Mouse (Mus musculus): ENCODE data around the gene Ddx41.

Gene Ddx41

DNA sequence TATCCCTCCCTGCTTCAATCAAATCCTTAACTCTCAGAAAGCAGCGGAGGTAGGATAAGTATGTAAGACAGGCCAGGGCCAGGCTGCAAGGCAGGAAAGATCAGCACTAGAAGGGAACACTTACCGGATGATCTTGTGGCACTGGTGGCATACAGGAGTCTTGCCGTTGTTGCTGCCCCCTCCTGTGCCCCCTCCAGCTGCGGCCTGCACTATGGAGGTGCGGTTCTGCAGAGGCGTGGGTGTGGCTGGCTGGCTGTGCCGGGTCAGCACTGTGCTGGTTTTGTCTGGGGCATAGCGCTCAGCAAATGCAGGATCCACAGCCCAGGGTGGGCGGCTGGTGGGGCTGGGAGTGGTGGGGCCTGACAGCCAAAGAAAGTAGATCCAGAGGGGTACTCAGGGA, 30.6 kb downstream of the Ddx41 start:
- no peak for DNase-seq

DNA sequence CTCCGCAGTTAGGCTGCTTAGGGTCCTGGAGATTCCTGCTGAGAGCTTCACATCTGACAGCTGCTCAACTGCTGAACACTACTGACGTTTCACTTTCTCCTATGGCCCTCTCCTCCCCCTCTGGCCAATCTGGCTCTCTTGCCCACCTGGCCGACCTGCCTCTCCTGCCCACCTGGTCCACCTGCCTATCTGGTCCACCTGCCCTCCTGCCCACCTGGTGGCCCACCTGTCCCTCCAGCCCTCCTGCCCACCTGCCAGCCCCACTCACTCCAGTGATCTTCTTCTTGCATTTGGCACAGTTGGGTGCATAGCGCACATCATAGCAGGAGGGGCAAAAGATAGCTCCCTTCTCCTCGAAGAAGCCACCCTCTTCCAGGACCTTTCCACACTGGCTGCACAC, 32.1 kb downstream of the Ddx41 start:
- DNase-seq: no peak

DNA sequence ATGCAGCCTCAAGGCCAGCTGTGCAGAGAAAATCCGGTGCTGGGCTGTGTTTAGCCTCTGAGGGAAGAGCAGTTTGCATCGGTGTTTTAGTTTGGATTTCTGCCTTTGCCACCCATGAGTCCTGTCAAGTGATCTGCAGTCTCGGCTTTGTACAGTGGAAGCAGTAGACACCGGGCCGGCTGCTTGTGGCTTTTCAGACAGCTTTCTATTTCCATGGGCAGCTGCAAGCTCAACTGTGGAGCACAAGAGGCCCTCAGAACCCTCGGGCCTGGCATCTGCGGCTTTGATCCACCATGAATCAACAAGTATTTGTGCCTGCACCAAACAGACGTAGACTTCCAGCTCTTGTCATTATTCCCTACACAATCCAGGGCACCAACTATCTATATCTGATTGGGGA, 34.1 kb downstream of the Ddx41 start:
- DNase-seq: no peak

DNA sequence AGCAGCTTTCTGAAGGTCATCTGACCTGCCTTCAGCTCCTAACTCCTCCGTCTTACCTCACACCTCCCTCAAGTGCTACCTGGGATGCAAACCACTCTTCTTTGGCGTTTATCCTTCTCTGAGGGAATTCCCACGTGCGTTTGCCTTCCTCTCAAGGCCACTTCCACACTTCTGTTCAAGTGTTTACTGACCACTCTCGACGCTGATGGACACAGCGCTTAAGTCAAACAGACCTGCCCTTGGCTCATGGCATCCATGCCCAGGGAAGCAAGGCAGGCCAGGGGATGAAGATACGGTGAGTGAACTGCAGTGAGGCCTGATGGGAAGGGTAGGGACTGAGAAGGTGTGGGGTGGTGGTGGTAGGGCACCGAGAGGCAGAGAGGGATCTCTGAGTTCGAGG, 35.9 kb downstream of the Ddx41 start:
- peak; percentile 36 for DNase-seq

DNA sequence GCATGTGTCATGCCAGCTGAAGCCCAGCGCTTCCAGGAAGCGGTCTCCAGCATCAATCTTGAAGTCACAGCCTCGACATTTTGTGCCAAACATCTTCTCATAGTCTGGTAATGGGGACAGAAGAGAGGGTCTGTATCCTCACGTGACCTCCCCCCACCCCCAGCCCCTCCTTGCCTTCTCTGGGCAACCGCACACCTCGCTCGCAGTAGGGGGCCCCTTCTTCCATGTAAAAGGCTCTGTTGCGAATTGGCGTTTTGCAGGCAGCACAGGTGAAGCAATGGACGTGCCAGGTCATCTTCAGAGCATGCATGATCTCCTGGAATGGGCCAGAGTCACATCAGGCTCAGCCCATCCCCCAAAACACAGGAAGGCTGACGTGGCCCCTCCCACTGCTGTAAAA, 37.6 kb downstream of the Ddx41 start:
- DNase-seq: no peak

DNA sequence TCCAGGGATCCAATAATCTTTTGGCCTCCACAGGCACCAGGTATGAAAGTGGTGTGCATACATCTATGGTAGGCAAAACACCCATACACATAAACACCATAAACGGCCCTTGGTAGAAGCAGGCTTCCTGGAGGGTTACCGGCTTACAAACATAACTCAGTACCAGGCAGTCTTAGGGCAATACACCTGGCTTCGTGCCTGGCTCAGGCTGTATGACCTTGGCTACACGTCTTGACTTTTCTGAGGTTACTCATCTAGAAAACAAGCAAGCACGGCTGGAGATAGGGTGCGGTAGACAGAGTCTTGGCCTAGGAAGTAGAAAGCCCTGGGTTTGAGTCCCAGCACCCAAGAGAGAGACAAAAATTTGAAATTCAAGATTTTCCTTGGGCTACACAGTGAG, 39.8 kb downstream of the Ddx41 start:
- DNase-seq: no peak

DNA sequence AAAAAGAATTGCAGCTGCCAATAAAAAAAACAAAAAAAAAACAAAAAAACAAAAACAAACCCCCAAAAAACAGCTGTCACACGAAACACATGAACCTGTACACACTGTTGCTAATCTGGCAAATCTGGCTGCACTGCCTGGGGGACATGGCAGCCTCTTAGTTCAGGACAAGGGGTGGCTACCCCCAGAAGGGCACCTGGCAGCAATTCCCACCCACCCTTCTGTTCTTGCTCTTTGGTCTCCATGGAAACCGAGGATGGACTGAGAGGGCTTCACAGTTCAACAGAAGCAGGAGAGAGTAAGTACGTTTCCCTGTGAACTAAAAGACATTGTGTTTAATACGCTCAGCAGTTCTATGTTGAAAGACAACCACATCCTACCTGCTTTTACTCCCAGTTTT, 40.8 kb downstream of the Ddx41 start:
- no peak for DNase-seq

DNA sequence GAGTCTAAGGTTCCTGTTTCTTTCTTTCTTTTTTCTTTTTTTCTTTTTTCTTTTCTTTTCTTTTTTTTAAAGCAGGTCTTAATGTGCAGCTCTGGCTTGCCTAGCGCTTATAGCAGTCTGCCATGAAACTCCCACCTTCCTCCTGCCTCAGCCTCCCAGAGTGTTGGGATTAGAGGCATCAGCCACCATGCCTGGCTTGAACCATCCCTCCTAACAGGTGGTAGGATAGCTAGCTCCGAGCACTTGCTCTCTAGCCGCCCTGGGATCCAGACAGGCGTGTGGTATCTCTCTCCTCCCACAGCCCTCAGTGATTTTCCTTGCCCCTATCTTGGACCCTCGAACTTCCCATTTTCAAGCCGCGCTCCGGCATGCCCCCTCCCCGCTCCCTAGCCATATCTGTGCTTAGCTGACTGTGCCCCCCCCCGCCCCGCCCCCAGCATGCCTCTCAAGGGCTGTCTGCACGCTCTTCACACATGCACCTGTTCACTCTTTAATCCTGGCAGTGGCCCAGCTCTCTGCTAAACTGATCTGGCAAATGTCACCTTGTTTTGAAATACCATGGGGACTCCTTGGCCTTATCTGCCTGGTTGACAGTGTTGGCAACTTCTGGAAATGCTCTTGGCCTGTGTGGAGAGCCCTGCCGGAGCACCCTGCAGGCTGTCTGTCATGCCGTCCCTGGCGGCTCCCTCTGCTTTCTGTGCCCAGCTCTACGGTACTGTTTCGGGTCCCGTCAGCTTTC, 41.4 kb downstream of the Ddx41 start:
- peak; percentile 49 for DNase-seq

DNA sequence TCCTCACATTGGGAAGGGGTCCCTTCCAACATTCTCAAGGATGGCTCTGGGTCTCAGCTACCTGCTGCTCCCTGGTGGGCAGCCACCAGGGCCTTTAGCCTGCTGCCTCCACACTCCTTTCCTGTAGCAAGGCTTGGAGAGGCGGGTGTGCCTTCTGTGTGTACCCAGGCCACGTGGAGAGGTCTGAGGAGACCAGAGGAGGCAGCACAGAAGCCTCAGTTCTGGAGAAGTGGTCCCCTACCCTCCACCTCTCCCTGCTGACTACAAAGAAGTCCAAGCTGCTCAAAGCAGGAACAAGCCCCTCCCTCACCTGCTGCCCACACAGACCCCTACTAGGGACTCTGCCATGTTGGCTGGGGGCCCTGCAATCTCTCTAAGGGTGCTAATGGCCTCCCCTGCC, 42.2 kb downstream of the Ddx41 start:
- no peak for DNase-seq

DNA sequence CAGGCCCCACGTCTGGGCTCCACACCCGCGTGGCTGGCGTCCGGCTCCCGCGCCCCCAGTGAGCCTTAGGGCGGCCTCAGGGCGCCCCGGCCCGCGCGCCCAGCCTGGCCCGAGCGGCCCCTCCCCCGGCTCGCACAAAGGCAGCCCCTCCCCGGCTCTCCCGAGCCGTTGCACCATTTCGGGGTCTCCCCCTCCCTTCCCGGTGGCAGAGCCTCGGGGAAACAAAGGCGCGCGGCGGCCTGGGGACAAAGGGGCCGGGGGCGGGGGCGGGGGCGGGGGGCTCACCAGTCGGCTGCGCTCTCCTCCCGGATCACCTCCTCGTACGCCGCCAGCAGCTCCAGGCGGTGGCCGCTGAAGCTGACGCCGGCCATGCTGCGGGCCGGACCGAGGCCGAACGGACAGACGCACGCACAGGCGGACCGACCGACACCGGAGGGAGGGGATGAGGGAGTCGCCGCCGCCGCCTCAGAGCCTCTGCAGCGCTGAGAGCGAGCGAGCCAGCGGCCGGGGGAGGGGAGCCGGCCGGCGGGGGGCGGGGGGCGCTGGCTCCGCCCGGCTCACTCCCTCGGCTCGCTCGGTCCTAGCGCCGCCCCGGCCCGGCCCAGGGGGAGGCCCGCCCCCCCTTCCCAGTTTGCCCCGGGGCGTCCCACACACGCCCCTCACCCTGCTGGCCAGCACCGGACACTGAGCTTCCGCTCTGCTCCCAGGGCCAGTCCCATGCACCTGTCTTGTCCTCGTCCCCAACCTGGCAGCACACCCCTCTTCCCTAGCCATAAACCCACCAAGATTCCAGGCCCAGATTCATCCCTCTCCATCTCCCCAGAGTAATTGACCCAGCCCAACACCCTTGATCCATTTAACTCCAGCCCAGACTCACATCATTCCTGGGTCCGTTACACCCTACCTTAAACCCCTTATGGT, 48.6 kb downstream of the Ddx41 start, which contains the start of gene Dbn1:
Gene Dbn1, minus strand, starts transcription at position 534 of the 921 bp plus-strand sequence.
- DNase-seq: peak; percentile 48

DNA sequence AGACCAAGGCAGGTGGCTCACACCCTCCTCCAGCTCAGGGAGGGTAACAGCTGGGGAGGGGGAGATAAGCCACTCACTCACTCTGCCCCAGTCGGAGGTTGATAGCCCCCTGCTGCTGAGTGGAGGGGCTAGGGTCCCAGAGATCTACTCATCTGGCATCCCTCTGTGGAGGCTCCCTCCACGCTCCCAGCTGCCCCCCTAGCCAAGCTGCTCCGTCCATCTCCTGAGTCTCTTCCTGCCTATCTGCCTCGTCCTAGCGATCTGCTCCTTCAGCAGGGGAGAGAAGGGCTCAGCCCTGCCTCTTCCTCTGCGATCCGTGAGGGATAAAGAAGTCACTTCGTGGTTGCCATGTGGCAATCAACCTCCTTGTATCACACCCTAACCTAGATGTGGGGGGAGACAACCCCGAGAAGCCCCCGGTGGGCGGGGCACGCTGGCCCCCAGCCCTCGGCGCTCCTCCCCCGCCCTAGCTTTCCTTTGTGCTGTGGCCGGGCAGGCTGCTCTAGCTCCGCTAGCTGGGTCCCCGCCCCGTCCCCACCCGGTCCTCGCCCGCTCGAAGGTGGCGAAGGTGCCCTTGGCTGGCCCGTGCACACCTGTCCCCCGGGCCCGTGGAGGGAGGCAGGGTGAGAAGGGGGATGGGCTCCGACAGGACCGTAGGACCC, 49.4 kb downstream of the Ddx41 start:
- peak; percentile 34 for DNase-seq

DNA sequence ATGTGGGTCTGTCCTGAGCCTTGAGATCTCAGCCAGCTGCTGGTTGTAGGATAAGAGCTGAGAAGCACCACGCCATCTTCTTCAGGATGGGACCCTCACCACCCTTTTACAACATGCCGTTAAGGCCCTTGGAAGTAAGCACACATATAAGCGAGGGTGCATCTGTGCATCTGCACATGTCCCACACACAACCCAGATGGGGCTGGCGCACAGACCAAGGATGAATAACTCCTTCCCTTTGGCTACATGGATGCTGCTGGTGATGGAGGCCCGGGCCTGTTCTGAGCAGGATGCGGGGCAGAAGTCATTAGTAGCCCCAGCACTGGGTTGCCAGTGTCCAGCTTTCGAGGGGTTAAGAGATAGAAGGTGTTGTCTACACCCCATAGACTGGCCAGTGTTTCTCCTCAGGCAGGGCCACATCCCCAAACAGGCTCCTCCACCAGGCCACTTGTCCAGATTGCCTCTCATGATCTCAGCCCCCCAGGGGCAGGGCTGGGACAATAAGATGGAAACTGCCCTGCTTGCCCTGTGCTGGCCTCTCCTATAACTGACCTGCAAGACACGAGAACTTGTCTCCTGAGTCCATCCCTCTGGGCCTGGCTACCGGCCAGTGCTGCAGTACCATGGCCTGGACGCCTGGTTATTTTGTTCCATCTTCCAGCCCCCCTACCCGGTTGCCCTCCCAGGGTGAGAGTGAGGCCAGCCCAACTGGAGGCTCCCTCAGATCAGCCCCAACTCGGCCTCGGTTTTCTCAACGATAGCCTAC, 50.2 kb downstream of the Ddx41 start:
- DNase-seq: no peak

DNA sequence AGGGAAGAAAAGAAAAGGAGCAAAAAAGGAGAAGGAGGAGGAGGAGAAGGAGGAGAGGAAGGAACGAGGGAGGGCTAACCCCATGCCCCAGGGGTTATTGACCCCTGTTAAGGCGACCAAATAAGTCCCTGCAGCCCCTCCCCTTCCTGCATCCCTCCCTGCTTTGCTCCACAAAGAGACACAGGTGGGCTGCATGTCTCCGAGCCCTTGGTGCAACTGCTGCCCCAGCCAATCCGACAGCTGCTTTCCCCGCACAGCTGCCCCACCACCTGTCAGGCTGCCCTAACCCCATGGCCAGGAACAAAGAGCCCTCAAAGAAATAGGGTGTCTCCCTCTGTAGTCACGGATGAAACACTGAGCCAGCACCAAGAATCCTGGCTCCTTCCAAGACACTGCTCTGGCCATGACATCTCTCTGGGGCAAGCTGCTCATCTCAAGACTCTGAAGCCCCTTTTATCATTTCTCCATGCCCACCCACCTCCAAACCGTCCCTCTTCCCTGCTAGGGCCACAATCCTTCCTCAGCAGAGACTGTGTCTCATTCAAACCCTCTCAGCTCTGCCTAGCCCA, 51.9 kb downstream of the Ddx41 start:
- DNase-seq: no peak

DNA sequence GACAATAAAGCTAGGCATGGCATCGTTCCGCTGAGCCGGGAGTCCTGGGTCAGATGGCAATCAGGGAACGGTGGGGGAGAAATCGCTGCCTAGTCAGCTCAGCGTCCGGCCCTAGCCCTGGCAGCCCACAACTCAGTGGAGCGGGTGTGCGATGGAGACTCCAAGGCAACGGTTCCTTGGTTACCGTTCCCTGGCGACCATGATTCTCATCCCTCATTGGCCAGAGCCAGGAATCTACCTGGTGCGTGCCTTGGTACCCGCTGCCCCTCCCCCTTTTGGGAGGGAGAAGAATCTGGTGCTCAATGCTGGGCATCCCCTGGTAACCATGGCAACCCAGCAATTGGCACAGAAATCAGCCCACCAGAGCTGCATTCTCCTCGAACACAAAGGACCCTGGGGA, 52.9 kb downstream of the Ddx41 start:
- no peak for DNase-seq

DNA sequence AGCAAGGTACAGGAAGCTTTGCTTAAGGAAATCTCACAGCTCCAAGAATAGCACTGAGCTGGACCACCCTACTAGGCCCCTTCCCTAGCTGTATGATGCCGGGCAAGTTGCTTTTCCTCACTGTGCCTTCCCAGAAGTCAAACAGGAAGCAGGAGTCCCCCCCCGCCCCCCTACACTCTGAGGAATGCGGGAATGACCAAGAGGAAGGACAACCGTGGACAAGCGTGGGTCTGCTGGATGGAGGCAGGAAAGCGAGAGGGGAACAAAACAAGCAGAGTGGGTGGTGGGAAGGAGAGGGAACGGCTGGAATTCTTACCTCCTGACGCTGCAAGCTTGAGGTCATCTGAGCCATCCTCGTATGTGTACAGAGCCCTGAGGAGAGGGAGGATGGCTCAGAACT, 53.4 kb downstream of the Ddx41 start:
- DNase-seq: no peak

DNA sequence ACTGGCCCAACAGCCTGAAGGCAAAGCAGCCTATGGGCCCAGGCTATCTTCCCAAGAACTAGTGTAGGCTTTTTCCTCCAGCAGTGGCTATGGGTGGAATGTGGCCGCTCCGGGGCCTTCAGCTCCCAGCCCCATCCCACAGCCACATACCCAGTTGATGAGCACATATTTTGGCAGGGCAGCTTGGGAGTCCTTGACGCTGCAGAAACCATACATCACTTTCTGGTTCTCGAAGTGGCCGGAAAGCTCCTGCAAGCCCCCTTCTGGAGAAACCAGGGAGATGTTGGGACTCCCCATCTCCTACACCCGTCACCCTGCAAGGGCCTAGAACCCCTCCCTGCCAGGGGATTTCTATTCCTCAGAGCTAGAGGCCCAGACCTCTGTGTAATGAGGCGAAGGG, 53.9 kb downstream of the Ddx41 start:
- peak; percentile 32 for DNase-seq
